Mouse (Mus musculus) layer of hippocampus, adult 2 months (tissue): Measurements from ENCODE around the gene Tob1. TPM values are rescaled to one million over a fixed set of nuclear protein-coding genes. Genes with fewer than 3 reads are reported as not detected.

Source experiments
- DNase-seq, 2 experiments: peaks; one replicate each; pipeline ENCODE4 v3.0.0; 2022; ENCODE audit warnings: low spot score in 2 of 2
- H3K27ac ChIP-seq: fragments of 200-600 bp; 2 replicates; pipeline ENCODE4 v1.8.1; 2022
- H3K4me3 ChIP-seq: fragments of 200-600 bp; 2 replicates; pipeline ENCODE4 v1.8.1; 2022; ENCODE audit warnings: mild to moderate bottlenecking
- CTCF ChIP-seq: fragments of 200-600 bp; conservative IDR thresholded peaks from 2 replicates; pipeline ENCODE4 v1.8.1; 2022; ENCODE audit warnings: antibody characterized with exemption, mild to moderate bottlenecking, moderate library complexity
- long read RNA-seq, 2 experiments: library from polyadenylated mRNA; stranded (forward); transcript quantifications; one replicate each; pipeline ENCODE4 v2.0.0; 2021; ENCODE audit warnings: borderline mapping rate in 2 of 2
- total RNA-seq, 2 experiments: library from RNA; stranded (reverse); gene quantifications; 2 replicates each; pipeline ENCODE4 v1.2.3; 2021

Tob1 gene
- 10 to 100 TPM; 36.6 to 39.2 TPM for total RNA-seq
- long read RNA-seq, experiment 1, transcript Tob1-201 (2 exons, 2,288 nt): major isoform, 44 of 45 reads
- long read RNA-seq, experiment 1, partial matches to known transcripts: 1 of 45 reads
- long read RNA-seq, experiment 1, other reads (novel, unspliced or antisense): 0 of 45 reads
- long read RNA-seq, experiment 2, transcript Tob1-201 (2 exons, 2,288 nt): major isoform, 60 of 68 reads
- long read RNA-seq, experiment 2, partial matches to known transcripts: 0 of 68 reads
- long read RNA-seq, experiment 2, other reads (novel, unspliced or antisense): 8 of 68 reads

DNA sequence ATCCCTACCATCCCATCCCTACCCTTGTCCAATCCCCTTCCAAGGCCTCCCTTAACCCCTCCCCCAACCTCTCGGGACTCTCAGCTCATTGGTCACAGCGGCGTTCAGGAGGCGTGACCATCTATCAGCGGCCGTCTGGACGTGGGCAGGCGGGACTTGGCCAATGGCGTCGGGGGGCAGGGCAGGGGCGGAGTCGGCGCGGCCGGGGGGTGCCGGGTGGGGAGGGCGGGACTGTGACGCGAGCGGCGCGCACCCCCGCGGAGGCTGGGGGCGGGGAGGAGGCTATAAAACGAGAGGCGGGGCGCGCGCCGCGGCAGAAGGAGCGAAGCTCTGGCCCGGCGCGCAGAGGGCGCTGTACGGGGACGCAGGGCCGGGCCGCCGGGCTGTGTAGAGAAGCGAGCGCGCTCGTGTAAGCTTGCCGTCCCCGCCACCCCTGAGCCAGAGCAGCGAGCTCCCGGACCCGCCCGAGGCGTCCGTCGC is at the start of gene Tob1:
Tob1 (plus strand) TSS at position 331 of the 480 bp plus-strand sequence.
- peak; percentile 28 for TF ChIP-seq CTCF
- peak; percentile 98 to 100 for DNase-seq
- peak within 1 kb of the TSS; percentile 86 for H3K4me3 ChIP-seq
- H3K27ac ChIP-seq: peak within 1 kb of the TSS; percentile 99

DNA sequence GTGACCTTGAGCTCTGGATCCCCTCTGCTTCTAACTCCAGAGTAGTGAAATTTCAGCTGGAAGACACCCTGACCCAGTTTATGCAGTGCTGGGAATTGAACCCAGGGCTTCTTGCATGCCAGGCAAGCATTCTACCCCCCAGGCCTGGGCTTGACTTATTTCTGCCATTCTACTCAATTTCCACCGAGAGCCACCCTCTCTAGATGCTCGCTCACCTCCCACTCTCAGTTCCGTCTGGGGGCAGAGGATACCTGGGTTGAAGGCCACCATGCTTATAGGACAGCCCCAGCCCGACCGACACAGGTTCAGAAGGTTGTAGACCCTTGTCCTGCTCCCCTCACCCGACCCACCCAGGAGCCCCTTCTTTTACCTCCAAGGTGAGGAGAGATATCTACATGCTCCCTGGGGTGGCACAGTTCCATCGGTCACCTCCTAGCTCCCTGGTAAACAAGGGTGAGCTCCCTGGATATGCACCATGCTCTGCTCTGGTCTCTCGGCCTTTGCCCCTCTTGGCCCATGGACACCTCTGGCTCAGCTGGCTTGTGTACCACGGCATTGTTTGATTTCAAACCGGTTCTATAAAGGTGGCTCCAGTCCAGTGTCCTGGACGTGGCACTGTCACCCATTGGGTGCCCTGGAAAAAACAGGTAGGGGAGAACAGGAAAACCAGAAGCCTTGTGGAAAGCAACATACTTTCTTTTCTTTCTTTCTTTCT is 49.2 kb upstream of the Tob1 start:
- DNase-seq: no peak
- Histone ChIP-seq H3K27ac (peak overlapping the region; percentile 89), H3K4me3 (no peak overlapping the region)
- no peak for TF ChIP-seq CTCF

DNA sequence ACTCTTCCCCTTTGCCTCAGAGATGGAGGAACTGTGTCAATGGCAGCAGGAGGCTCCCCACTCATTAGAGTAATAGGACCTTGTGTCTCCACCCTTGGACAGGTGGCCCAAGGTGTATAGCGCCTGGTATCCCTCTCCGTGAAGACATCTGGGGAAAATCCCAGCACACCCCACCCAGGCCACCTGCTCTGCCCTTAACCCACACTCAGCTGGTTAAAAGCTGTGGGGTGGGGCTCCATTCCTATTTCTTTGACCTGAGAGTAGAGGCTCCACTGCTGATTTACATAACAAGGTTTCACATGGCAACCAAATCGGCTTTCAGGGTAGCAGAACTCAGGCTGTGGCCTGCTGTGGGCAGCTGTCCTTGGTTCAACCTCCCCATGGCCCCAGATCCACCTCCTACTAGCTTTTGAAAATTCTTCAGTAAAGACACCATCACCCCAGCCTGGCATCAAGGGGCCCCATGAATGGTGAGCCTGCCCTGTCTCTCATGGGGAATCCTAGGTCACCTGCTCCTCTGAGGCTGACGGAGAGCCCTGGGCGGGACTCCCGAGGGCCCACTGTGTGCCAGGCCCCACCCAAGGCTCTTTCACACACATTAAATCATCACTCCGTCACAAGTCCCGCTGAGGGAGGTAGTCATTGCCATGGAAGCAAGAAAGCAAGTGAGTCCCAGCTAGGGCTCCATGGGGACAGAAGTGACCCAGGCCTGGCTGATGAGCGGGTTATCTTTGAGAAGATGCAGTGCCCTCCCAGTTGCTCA is 48.1 kb upstream of the Tob1 start:
- DNase-seq: no peak
- no peak overlapping the region for H3K4me3 ChIP-seq
- no peak overlapping the region for H3K27ac ChIP-seq
- no peak for TF ChIP-seq CTCF

DNA sequence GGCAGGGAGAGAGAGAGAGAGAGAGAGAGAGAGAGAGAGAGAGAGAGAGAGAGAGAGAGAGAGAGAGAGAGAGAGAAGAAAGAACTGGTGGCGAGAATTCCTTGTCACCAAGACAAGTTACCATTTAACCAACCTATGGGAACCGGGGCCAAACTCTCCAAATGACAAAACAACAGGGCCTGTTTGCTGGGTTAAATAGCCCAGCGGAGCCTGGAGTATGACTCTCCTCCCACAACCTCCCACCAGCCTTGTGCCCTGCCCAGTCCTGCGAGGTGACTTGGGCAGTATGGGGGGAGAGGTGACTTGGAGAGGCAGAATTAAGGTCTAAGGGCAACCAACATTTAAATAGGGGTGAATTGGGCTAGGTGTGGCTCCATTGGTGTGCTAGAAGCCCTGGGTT is 45.5 kb upstream of the Tob1 start:
- H3K4me3 ChIP-seq: no peak overlapping the region
- TF ChIP-seq CTCF: no peak
- DNase-seq: no peak

DNA sequence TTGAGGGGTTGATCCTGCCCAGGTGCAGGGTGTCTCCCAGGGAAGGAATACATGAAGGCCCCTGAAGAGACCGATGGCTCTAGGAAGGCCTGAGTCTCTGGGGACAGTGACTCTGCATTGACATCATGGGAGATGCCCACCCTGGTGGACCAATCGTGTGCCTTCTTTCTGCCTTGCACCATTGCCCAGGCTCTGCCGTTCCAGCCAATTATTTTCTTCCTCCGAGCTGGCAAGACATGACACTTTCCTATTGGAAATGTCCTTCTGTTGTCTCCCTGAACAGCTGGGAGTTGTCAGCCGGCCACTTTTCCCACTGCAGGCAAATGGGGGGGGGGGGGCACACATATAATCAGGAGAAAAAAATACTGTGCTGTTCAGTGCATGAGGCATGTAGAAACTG is 43.0 kb upstream of the Tob1 start:
- H3K27ac ChIP-seq: no peak overlapping the region
- no peak for DNase-seq
- no peak overlapping the region for H3K4me3 ChIP-seq
- no peak for TF ChIP-seq CTCF

More for the DNA sequence above, 45.5 kb upstream of the Tob1 start:
- no peak overlapping the region for H3K27ac ChIP-seq

DNA sequence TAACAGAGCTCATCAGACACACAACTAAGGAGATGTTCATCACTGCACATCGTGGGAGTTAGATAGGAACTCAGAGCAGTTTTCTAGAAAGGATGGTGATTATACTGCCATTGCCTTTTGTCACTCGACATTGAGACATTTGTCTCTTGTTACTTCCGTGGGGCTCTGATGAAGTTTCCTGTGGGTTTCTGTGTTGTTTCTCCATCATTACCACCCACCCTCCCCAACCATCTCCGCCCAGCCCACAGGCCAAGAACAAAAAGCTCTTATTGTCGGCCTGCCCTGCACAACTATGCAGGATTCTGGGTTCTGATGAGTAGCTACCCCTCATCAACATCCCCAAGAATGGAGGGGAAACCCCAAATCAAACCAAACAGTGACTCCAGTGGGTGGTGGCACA is 41.7 kb upstream of the Tob1 start:
- TF ChIP-seq CTCF: no peak
- Histone ChIP-seq H3K27ac (no peak overlapping the region), H3K4me3 (no peak overlapping the region)
- no peak for DNase-seq

DNA sequence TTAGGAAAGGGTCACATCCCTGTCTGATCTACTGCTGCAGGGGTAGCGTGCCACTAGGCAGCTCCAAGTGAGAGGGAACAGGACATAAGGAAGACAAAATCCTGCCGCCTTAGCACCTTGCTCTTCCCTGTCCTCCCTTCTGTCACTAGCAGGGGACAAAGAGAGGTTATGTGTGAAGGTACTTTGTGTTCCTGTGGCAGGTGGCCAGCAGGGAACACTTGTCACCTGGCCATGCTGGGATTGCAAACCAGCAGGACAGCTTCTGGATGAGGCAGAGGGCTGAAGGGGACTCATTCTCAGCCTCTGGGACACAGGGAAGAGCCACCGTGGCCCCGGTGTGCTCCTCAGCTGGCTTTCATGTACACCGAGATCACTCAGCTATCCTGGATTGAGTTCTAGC is 39.6 kb upstream of the Tob1 start:
- H3K4me3 ChIP-seq: no peak overlapping the region
- no peak for TF ChIP-seq CTCF
- no peak overlapping the region for H3K27ac ChIP-seq
- DNase-seq: no peak

DNA sequence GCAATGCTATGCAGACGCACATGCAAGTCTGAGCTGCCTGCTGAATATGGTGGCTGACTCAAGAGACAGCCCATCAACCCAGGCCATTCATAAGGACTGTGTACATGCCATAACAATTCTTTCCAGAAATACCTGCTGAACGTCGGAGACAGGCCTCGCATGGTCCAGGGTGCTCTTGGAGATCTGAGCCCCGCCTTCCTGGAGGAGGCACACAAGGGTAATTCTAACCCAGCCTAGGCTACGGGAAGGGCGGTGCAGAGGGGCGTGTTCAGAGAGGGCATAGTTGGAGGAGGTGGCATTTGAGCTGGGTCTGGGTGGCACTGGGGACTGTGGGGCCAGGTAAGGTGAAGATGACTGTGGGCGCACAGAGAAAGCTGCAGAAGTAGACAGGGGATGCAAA is 39.1 kb upstream of the Tob1 start:
- DNase-seq: no peak
- no peak for TF ChIP-seq CTCF
- Histone ChIP-seq H3K4me3 (no peak overlapping the region), H3K27ac (no peak overlapping the region)

DNA sequence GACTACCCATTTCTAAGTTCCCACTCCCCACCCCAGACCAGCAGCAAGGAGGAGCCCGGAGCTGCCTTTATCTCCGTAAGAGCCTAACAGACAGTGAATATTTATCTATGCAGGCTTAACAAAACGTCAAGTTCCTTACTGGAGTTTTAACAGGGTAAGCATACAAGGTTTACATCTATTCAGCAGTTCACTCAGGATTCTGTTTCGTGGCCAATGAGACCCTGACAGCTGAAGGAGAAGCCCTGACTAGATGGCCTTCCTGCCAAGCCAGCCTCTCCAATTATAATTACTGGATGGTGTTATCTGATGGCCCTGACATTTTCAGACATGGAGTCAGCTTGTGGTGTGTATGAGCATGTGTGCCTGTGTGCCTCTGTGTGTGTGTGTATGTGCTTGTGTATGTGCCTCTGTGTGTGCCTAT is 37.5 kb upstream of the Tob1 start:
- DNase-seq: no peak
- Histone ChIP-seq H3K4me3 (no peak overlapping the region), H3K27ac (no peak overlapping the region)
- no peak for TF ChIP-seq CTCF

DNA sequence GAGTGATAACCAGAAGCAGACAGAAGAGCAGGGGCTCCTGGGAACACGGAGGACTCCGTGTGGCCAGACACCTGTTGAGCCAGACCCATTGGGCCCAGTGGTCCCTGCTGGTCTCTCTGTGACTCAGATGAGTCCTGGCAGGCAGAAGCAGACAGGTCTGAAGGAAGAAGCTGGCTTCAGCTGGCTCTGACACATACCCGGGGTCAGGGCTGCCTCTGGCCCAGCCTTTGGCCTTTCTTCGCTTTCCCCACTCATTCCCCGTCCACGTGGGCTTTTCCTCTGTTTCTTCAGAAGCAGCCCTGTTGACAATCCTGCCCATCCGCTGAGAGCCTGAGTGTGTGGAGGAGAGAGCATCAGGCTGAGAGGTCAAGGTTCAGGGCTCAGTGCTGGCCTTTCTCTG is 36.0 kb upstream of the Tob1 start:
- H3K4me3 ChIP-seq: no peak overlapping the region
- no peak overlapping the region for H3K27ac ChIP-seq
- no peak for TF ChIP-seq CTCF
- no peak for DNase-seq

DNA sequence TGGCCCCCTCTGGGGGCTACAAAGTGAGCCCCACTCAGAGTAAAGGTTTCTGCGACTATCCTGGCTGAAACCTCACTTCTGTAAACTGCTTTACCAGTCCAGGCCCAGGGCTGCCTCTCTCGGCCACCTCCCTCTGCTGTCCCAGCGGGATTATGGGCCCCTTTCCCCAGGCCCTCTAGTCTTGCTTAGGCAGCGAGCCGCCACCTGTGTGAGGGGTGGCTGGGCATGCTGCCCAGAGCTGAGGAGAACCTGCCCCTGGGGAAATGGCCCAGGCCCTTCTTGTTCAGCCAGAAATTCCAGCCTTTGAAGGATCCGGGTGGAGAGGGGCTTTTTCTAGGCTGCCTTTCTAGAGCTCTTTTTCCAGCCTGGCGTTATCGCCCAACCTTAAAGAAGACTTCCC is 35.6 kb upstream of the Tob1 start:
- Histone ChIP-seq H3K4me3 (no peak overlapping the region), H3K27ac (no peak overlapping the region)
- TF ChIP-seq CTCF: no peak
- no peak for DNase-seq

DNA sequence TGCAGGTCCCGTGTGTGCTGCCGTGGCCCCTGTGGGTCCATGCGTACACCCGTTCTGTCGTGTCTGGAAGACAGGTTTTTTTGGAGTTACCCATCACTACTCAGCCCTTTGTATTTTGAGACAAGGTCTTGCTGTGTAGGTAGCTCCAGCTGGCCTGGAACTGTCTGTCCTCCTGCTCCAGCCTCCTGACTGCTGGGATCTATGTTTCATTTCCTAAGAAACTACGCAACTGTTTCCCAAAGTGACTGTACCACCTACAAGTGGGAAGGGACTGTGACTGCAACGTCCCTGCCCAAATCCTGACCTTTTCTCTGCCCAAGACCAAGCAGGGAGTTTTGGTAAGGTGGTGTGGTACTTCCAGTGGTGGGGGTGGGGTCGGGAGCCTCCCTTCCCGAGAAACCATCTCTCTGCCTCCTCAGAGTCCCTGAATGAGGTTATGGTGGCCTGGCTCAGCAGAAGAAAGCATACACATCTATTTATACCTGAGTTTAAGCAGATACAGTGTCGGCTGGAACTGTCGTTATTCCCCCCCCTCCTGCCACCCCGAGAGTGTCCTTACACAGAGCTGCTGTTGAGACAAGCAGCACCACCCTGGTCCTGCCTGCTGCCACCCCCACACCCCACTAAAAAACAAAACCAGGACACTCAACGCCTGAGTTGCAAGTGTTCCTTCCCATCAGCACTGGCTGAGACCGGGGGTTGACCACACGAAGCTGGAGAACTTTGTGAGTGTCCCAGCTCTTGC is 33.2 kb upstream of the Tob1 start:
- no peak for DNase-seq
- no peak for TF ChIP-seq CTCF
- no peak overlapping the region for H3K27ac ChIP-seq
- H3K4me3 ChIP-seq: no peak overlapping the region
